Mouse (Mus musculus): ENCODE measurements at regions not wholly inside any gene's neighbourhood (a gene's known extent, or its start where the extent isn't known, plus 50 kb on each side); places are given as distances from the start of the nearest gene placed in this dataset.

- Histone ChIP-seq H3K9me3 (no peaks in the 10 kb centered on the region), H3K27me3 (no peaks in the 10 kb centered on the region), H3K9ac (no peak overlapping the region), H3K4me2 (no peak overlapping the region), H3K36me3 (no peaks in the 10 kb centered on the region), H3K27ac (replicated peaks) (no peak overlapping the region; the same call in 1 of the 2 replicates), H3K4me3 (no peak overlapping the region), H3K4me1 (replicated peaks) (peaks cover 8% of the 10 kb centered on the region)
- ATAC-seq (ENCODE audit: low FRiP score, low read depth): no peak
- 14% methylated on average over 8 of the region's 8 CpGs for WGBS
These were observed 514.2 kb downstream of the Rnf144b start for GRCm38 (mm10) chr13:47636511-47637103.

- no peaks in the 10 kb centered on the region for H3K36me3 ChIP-seq
- no peak overlapping the region for H3K4me3 ChIP-seq
- WGBS: 86% methylated on average over 10 of the region's 10 CpGs
- peaks cover 7% of the 10 kb centered on the region; the same call in 1 of the 2 replicates for H3K4me1 ChIP-seq (replicated peaks)
- no peak for ATAC-seq (ENCODE audit: low FRiP score, low read depth)
- H3K4me2 ChIP-seq: no peak overlapping the region
- H3K9ac ChIP-seq: no peak overlapping the region
- H3K27ac ChIP-seq (replicated peaks): no peak overlapping the region
- H3K9me3 ChIP-seq: no peaks in the 10 kb centered on the region
- no peaks in the 10 kb centered on the region for H3K27me3 ChIP-seq
These were observed 519.9 kb downstream of the Rnf144b start for GRCm38 (mm10) chr13:47642341-47642740.

DNA sequence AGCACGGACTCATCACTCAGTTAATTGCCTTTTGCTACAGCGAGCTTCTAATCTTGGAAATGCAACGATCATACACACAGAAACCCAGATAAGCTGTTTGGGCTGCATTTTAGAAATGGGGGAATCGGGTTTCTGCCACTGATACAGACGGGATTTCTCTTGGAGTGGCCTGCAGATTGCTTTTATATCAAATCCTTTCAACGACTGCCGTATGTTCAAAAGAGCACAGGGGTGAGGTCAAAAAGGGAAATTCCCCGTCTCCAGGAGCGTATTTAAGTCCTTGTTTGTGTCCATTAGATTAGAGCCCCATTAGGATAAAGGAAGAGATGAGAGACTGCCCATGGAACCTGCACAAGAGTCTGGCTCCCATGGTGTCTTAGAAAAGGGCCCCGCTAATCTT, 522.6 kb downstream of the Rnf144b start:
- Histone ChIP-seq H3K27me3 (no peaks in the 10 kb centered on the region), H3K4me1 (replicated peaks) (peaks cover 7% of the 10 kb centered on the region; the same call in 1 of the 2 replicates), H3K36me3 (no peaks in the 10 kb centered on the region), H3K4me3 (no peak overlapping the region), H3K9me3 (no peaks in the 10 kb centered on the region), H3K4me2 (no peak overlapping the region), H3K27ac (replicated peaks) (peak overlapping the region; percentile 11; the same call in 1 of the 2 replicates), H3K9ac (no peak overlapping the region)
- 42% methylated on average over 10 of the region's 10 CpGs for WGBS
- no peak for ATAC-seq (ENCODE audit: low FRiP score, low read depth)

DNA sequence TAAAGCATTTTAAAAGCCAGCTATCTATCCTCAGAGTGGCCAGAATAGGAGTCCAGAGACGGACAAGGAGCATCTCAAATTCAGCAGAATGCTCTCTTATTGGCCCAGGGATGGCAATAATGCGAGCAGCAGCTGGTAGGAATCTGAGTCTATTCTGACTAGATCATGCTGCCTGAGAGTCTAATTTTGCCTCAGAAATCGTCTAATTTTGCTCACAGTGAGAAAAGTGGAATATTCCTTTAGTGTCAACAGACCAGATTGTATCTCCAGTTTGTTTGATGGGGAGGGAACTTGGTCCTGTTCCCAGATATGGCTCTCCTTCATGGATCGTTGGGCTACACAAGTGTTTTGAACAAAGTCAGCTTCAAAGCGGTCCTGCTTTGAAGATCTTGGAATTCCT, 525.2 kb downstream of the Rnf144b start:
- Histone ChIP-seq H3K27ac (replicated peaks) (no peak overlapping the region), H3K4me2 (no peak overlapping the region), H3K9me3 (no peaks in the 10 kb centered on the region), H3K27me3 (no peaks in the 10 kb centered on the region), H3K4me3 (no peak overlapping the region), H3K36me3 (no peaks in the 10 kb centered on the region), H3K9ac (no peak overlapping the region), H3K4me1 (replicated peaks) (peaks cover 7% of the 10 kb centered on the region; the same call in 1 of the 2 replicates)
- 71% methylated on average over 5 of the region's 5 CpGs for WGBS
- ATAC-seq (ENCODE audit: low FRiP score, low read depth): no peak

- peak overlapping the region; percentile 31 for H3K4me2 ChIP-seq
- 78% methylated on average over 13 of the region's 13 CpGs for WGBS
- no peak for ATAC-seq (ENCODE audit: low FRiP score, low read depth)
- H3K36me3 ChIP-seq: no peaks in the 10 kb centered on the region
- H3K9me3 ChIP-seq: no peaks in the 10 kb centered on the region
- H3K4me1 ChIP-seq (replicated peaks): peaks cover 2% of the 10 kb centered on the region; the same call in 1 of the 2 replicates
- H3K27me3 ChIP-seq: no peaks in the 10 kb centered on the region
- no peak overlapping the region for H3K9ac ChIP-seq
- H3K27ac ChIP-seq (replicated peaks): no peak overlapping the region
- H3K4me3 ChIP-seq: no peak overlapping the region
These were observed 527.6 kb downstream of the Rnf144b start for GRCm38 (mm10) chr13:47650093-47650492.

DNA sequence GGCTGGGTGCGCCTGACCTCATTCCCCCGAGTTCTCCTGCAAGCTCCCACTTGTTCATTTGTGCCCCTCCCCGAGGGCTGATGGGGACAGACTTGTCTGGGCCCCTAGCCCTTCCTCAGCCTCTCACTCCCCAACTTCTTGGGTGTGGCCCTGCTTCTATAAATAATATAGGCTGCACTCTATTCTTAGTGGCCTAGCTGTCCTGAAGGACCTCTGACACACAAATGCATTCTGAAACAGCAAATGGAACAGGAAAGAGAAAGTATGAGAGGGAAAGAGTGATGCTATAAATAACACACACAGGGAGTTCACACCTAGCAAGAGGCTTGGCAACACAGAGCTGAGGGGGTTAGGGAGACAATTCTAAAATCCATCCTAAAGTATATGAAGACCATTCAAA, 544.0 kb downstream of the Rnf144b start:
- peaks cover 15% of the 10 kb centered on the region for H3K4me1 ChIP-seq (replicated peaks)
- H3K9ac ChIP-seq: no peak overlapping the region
- no peaks in the 10 kb centered on the region for H3K27me3 ChIP-seq
- H3K4me3 ChIP-seq: no peak overlapping the region
- no peaks in the 10 kb centered on the region for H3K9me3 ChIP-seq
- no peak for ATAC-seq (ENCODE audit: low FRiP score, low read depth)
- no peak overlapping the region for H3K4me2 ChIP-seq
- no peaks in the 10 kb centered on the region for H3K36me3 ChIP-seq
- 0 out of 2 replicates have a peak overlapping the region, but pooled peaks have one; percentile 67 for H3K27ac ChIP-seq (replicated peaks)
- WGBS: 88% methylated on average over 3 of the region's 3 CpGs

DNA sequence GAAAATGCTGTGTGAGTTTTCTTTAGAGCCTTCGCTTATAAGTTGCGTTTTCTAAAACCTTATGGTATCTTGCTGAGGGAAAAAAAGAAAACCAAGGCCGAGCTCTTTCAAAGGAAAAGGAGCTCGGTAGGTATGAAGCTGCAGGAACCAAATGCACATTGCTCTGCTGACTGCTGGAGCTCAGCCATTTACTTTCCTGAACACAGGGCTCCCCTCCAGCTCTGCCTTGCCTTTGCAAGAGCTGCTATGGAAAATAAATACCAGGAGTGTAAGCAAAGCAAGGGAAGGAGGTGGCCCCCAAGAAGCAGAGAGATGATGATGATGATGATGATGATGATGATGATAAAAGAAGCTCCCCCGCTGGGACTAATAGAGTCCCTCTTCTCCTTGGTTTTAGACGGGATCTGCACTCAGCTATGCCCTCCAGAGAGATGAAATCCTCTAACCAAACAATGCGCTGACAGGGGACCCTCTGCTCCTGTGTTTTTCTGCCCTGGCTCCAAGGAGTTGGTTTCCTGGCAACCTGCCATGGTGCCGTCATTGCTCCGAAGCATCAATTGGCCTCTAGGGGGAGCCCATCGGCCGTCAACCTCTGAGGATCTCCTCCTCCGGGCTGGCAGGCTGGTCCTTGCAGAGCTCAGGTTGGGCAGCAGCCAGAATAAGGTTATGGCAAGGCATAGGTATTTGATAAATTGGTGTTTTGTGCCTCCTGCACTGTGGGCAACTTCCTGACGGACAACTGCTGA, 544.7 kb downstream of the Rnf144b start:
- peak; percentile 65; the same call in 1 of the 2 replicates for ATAC-seq (ENCODE audit: low FRiP score, low read depth)
- WGBS: 20% methylated on average over 13 of the region's 13 CpGs
- H3K4me3 ChIP-seq: no peak overlapping the region
- peaks cover 15% of the 10 kb centered on the region for H3K4me1 ChIP-seq (replicated peaks)
- H3K9ac ChIP-seq: no peak overlapping the region
- no peaks in the 10 kb centered on the region for H3K27me3 ChIP-seq
- peak overlapping the region; percentile 37 for H3K4me2 ChIP-seq
- no peaks in the 10 kb centered on the region for H3K9me3 ChIP-seq
- H3K36me3 ChIP-seq: no peaks in the 10 kb centered on the region
- peak overlapping the region; percentile 67 for H3K27ac ChIP-seq (replicated peaks)

DNA sequence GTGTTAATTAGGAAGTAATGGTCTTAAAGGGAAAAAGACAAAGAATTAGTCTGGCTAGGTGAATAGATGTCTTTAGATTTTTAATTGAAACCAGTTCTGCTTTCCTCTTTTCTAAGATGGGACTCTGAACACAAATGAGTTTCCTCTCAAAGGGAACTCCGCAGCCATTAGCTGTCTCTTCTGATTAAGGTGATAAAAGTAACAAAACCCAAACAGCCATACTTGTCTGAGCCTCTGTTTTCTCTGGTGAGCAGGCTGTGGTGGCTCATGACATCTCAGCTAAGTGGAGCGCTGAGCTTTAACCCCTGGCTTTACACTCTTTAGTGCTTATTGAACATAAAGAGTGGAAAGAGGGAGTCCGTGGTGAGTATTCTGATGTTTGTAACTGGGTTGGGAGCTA, 565.7 kb downstream of the Rnf144b start:
- Histone ChIP-seq H3K27ac (replicated peaks) (no peak overlapping the region), H3K9ac (no peak overlapping the region), H3K9me3 (no peaks in the 10 kb centered on the region), H3K27me3 (no peaks in the 10 kb centered on the region), H3K36me3 (no peaks in the 10 kb centered on the region), H3K4me2 (no peak overlapping the region), H3K4me1 (replicated peaks) (no peaks in the 10 kb centered on the region), H3K4me3 (no peak overlapping the region)
- ATAC-seq (ENCODE audit: low FRiP score, low read depth): no peak
- WGBS: 86% methylated on average over 3 of the region's 3 CpGs

- H3K4me3 ChIP-seq: no peak overlapping the region
- no peak overlapping the region for H3K4me2 ChIP-seq
- H3K36me3 ChIP-seq: no peaks in the 10 kb centered on the region
- no peak for ATAC-seq (ENCODE audit: low FRiP score, low read depth)
- 83% methylated on average over 14 of the region's 14 CpGs for WGBS
- no peaks in the 10 kb centered on the region for H3K9me3 ChIP-seq
- H3K27ac ChIP-seq (replicated peaks): no peak overlapping the region
- no peak overlapping the region for H3K9ac ChIP-seq
- H3K27me3 ChIP-seq: no peaks in the 10 kb centered on the region
- H3K4me1 ChIP-seq (replicated peaks): no peaks in the 10 kb centered on the region
These were observed 567.2 kb upstream of the Id4 start for GRCm38 (mm10) chr13:47693815-47694214.

DNA sequence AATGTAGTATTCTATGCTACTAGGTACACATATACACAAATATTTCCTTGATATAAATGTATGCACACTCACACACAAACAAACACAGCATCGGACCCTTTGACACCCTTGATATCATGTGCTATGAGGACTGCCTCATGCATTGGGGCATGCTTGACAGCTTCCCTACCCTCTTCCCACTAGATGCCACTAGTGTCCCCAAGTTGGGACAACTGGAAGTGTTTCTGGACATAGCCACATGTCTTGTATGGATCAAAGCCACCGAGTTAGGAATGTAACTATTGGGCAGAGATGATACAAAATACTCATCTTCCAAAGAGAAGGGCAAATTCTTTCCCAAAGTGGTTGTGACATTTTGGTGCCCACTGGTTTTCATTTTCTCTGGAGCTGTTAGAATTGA, 565.2 kb upstream of the Id4 start:
- Histone ChIP-seq H3K27me3 (no peaks in the 10 kb centered on the region), H3K27ac (replicated peaks) (no peak overlapping the region), H3K4me2 (no peak overlapping the region), H3K4me1 (replicated peaks) (no peaks in the 10 kb centered on the region), H3K36me3 (no peaks in the 10 kb centered on the region), H3K9ac (no peak overlapping the region), H3K9me3 (no peaks in the 10 kb centered on the region), H3K4me3 (no peak overlapping the region)
- 80% methylated on average over 2 of the region's 2 CpGs for WGBS
- ATAC-seq (ENCODE audit: low FRiP score, low read depth): no peak

DNA sequence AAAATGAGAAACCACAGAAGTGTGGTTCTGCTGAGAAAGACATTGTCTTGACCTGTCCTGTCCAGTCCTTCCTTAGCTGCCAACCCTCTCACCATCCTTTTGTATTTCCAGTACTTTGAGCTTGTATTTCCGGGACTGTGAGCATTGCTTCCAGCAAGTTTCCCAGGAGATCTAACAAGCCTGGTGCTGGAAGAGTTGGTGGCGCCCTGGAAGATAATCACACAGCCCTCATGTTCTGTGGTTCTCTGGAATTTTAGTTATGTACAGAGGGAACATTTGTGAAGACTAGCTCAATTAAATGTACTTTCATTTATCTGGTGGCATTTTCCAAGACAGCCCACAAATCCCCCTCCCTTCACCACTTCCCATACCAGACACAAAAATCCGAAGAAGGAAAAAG, 560.5 kb upstream of the Id4 start:
- no peaks in the 10 kb centered on the region for H3K4me1 ChIP-seq (replicated peaks)
- H3K4me2 ChIP-seq: no peak overlapping the region
- no peaks in the 10 kb centered on the region for H3K9me3 ChIP-seq
- ATAC-seq (ENCODE audit: low FRiP score, low read depth): no peak
- WGBS: 68% methylated on average over 3 of the region's 3 CpGs
- no peak overlapping the region for H3K4me3 ChIP-seq
- H3K27me3 ChIP-seq: no peaks in the 10 kb centered on the region
- no peaks in the 10 kb centered on the region for H3K36me3 ChIP-seq
- H3K9ac ChIP-seq: no peak overlapping the region
- no peak overlapping the region for H3K27ac ChIP-seq (replicated peaks)

DNA sequence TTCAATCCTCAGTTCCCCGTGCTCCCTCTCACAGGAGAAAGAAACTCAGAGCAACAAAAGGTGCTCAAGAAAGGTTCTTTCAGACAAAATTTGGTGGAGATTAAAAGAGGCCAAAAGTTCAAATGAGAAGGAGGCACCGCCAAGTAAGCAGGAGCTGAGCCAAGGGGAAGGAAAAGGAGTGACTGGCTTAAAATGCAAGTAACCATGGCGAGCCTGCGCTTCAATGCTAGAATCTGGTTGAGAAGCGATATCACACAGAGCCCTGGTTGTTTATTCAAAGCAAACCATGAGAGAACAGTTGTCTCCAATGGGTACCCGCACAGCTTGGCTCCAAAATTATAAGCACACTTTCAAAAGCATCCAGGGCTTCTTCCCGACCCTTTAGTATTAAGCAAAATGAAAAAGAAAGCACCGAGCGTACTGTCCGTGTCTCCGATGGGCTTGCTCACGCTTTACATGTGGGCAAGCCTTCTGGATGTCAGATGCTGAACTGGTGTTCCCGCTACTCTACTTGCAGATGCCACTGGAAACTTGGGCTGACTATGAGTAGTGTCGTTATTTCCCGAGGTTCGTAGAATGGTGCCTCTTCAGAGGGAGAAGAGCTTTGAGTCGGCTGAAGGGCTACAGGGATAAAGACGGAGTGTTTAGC, 552.9 kb upstream of the Id4 start:
- no peak overlapping the region for H3K9ac ChIP-seq
- peak; percentile 84 for ATAC-seq (ENCODE audit: low FRiP score, low read depth)
- no peaks in the 10 kb centered on the region for H3K4me1 ChIP-seq (replicated peaks)
- no peaks in the 10 kb centered on the region for H3K9me3 ChIP-seq
- no peak overlapping the region for H3K27ac ChIP-seq (replicated peaks)
- H3K27me3 ChIP-seq: no peaks in the 10 kb centered on the region
- H3K4me2 ChIP-seq: 0 out of 2 replicates have a peak overlapping the region, but pooled peaks have one; percentile 10
- H3K36me3 ChIP-seq: no peaks in the 10 kb centered on the region
- H3K4me3 ChIP-seq: no peak overlapping the region
- WGBS: 42% methylated on average over 18 of the region's 18 CpGs

Measured in hindbrain, embryonic 15.5 days (tissue).